Mouse (Mus musculus) thymus, adult 2 months (tissue): Measurements from ENCODE around the gene Pde10a. TPM values are rescaled to one million over a fixed set of nuclear protein-coding genes. Genes with fewer than 3 reads are reported as not detected.

Experiments
- DNase-seq: peaks from one replicate; pipeline ENCODE4 v3.0.0; 2021
- H3K27ac ChIP-seq: fragments of 200-500 bp; 2 replicates; pipeline ENCODE4 v1.5.1; 2012; ENCODE audit warnings: low read length, control low read depth; ENCODE audit not compliant: control insufficient read depth, insufficient read depth
- H3K27me3 ChIP-seq: fragments of 200-500 bp; 2 replicates; pipeline ENCODE4 v1.6.1; 2012; ENCODE audit warnings: mild to moderate bottlenecking, low read length, moderate library complexity, mixed read lengths; ENCODE audit not compliant: control insufficient read depth, insufficient read depth
- H3K36me3 ChIP-seq: fragments of 200-500 bp; 2 replicates; pipeline ENCODE4 v1.6.1; 2012; ENCODE audit warnings: mild to moderate bottlenecking, low read length, moderate library complexity; ENCODE audit not compliant: control insufficient read depth, insufficient read depth
- H3K4me1 ChIP-seq: fragments of 200-500 bp; replicated peaks from 2 replicates; pipeline ENCODE4 v1.6.1; 2012; ENCODE audit warnings: low read length; ENCODE audit not compliant: control insufficient read depth, insufficient read depth
- H3K4me3 ChIP-seq: fragments of 200-500 bp; 2 replicates; pipeline ENCODE4 v1.5.1; 2012; ENCODE audit warnings: mild to moderate bottlenecking, low read length, control low read depth, moderate library complexity; ENCODE audit not compliant: control insufficient read depth, insufficient read depth
- CTCF ChIP-seq: fragments of 200-500 bp; IDR thresholded peaks from 2 replicates; pipeline ENCODE4 v1.5.1; 2012; ENCODE audit warnings: mild to moderate bottlenecking, control low read depth, low read length, moderate library complexity, borderline replicate concordance; ENCODE audit not compliant: control insufficient read depth, poor library complexity, insufficient read depth; ENCODE audit errors: extremely low read depth
- POLR2A ChIP-seq: fragments of 200-500 bp; IDR thresholded peaks from 2 replicates; pipeline ENCODE4 v1.6.1; 2012; ENCODE audit warnings: mild to moderate bottlenecking, low read length, control low read depth, moderate library complexity; ENCODE audit not compliant: control insufficient read depth, poor library complexity, insufficient read depth; ENCODE audit errors: extremely low read depth
- WGBS: fragments of 180-500 bp; shearing (Covaris S2); methylation state at CpG from one replicate; pipeline ENCODE4 v1.1.7; 2018; 5-methylcytosine and 5-hydroxymethylcytosine counted together
- polyA plus RNA-seq: library from polyadenylated mRNA; depleted of rRNA; stranded (reverse); fragments of >200 nt; gene quantifications from 2 replicates; pipeline ENCODE4 v1.2.3, GENCODE M21; 2012

Pde10a gene
- polyA plus RNA-seq, 1 experiment: 4.8 TPM

GRCm38 (mm10) chr17:8838252-8838651, 313.1 kb downstream of the Pde10a start:
- Histone ChIP-seq H3K27ac (no peak overlapping the region), H3K27me3 (no peaks in the 10 kb centered on the region), H3K4me1 (peaks cover 4% of the 10 kb centered on the region; the same call in 1 of the 2 replicates), H3K36me3 (no peaks in the 10 kb centered on the region), H3K4me3 (no peak overlapping the region)
- WGBS: 41% methylated on average over 8 of the region's 8 CpGs
- DNase-seq: no peak
- TF ChIP-seq POLR2A: no peak
- no peak for TF ChIP-seq CTCF

DNA sequence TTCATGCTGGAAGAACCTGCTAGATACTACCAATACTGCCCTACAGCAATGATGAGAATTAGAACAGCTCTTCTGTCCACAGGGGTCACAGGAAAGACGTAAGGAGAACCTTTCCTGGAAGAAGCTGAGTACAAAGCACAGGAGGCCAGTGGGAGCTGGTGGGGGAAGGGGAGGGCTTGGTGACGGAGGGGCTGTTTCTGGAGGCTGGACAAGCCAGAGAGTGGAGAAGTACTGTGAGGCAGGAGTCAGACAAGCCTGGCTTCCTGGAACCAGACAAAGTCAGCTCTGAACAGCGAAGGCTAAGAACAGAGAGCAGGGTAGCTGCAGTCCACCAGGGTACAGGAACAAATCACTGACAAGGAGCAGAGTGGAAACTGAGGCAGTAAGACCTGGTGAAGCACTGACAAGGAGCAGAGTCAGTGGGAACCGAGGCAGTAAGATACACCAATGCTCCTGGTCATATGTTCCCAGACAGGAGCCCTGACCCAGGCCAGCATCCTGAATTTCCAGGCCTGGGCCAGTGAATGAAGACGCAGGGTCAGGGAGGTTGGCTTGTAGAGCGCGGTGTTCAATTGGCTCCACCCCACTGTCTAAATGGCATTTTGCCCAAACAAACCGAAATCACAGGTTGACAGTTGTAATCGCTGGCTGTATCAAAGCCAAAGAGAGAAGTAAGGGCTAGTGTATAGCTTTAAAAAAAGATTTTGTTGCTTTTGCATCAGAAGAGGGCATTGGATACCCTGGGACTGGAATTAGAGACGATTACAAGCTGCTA, 314.3 kb downstream of the Pde10a start:
- WGBS: 52% methylated on average over 10 of the region's 10 CpGs
- peaks cover 4% of the 10 kb centered on the region; the same call in 1 of the 2 replicates for H3K4me1 ChIP-seq

DNA sequence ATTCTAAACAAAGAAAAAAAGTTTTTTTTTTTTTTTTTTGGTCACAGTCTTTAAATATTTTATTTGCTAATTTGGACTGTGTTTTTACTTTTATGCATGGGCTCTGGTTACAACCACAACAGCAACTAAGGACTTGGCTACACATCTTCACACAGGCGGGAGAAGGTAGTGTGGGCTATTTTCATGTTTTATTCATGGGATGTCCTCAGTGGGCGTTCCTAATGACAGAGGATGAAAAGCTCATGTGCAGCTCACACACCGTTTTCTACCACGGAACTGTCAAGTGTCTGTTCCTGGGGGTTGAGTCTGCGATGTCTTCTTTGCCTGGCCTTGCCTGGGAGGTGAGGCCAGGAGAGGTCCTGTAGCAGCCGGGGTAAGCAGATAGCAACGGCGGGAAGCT, 315.9 kb downstream of the Pde10a start:
- H3K4me1 ChIP-seq: peaks cover 7% of the 10 kb centered on the region; the same call in 1 of the 2 replicates
- no peak overlapping the region for H3K27ac ChIP-seq
- no peaks in the 10 kb centered on the region for H3K27me3 ChIP-seq
- DNase-seq: no peak
- no peak overlapping the region for H3K4me3 ChIP-seq
- 92% methylated on average over 8 of the region's 8 CpGs for WGBS
- no peaks in the 10 kb centered on the region for H3K36me3 ChIP-seq
- TF ChIP-seq POLR2A (no peak), CTCF (no peak)

More for the DNA sequence above, 314.3 kb downstream of the Pde10a start:
- no peak for DNase-seq
- Histone ChIP-seq H3K27ac (no peak overlapping the region), H3K4me3 (no peak overlapping the region), H3K36me3 (no peaks in the 10 kb centered on the region), H3K27me3 (no peaks in the 10 kb centered on the region)
- TF ChIP-seq POLR2A (no peak), CTCF (no peak)

- H3K4me3 ChIP-seq: no peak overlapping the region
Observed at GRCm38 (mm10) chr17:8841897-8842540, 316.8 kb downstream of the Pde10a start.

GRCm38 (mm10) chr17:8842662-8843061, 317.5 kb downstream of the Pde10a start:
- Histone ChIP-seq H3K4me3 (no peak overlapping the region), H3K27me3 (no peaks in the 10 kb centered on the region), H3K4me1 (peaks cover 12% of the 10 kb centered on the region), H3K36me3 (no peaks in the 10 kb centered on the region), H3K27ac (no peak overlapping the region)
- DNase-seq: no peak
- TF ChIP-seq POLR2A: no peak
- no peak for TF ChIP-seq CTCF
- WGBS: 53% methylated on average over 4 of the region's 4 CpGs

More at GRCm38 (mm10) chr17:8841897-8842540, 316.8 kb downstream of the Pde10a start:
- TF ChIP-seq POLR2A (no peak), CTCF (no peak)
- Histone ChIP-seq H3K27me3 (no peaks in the 10 kb centered on the region), H3K4me1 (peaks cover 12% of the 10 kb centered on the region), H3K36me3 (no peaks in the 10 kb centered on the region), H3K27ac (no peak overlapping the region)
- WGBS: 52% methylated on average over 8 of the region's 8 CpGs
- no peak for DNase-seq

- H3K36me3 ChIP-seq: no peaks in the 10 kb centered on the region
- WGBS: 95% methylated on average over 7 of the region's 7 CpGs
- DNase-seq: no peak
- no peaks in the 10 kb centered on the region for H3K27me3 ChIP-seq
- no peak overlapping the region for H3K27ac ChIP-seq
- peaks cover 12% of the 10 kb centered on the region for H3K4me1 ChIP-seq
- TF ChIP-seq POLR2A: no peak
- TF ChIP-seq CTCF: no peak
- H3K4me3 ChIP-seq: no peak overlapping the region
Observed at GRCm38 (mm10) chr17:8843941-8844340, 318.8 kb downstream of the Pde10a start.
